17 mouse cellular contexts compared by ENCODE assay signal in genomic region chr2:59416491-59417195, GRCm38 (mm10).
A peak's percentile ranks its signal among the peaks of the same experiment; 100 is the strongest.
DNase-seq lines count a peak whose midpoint lies in the region; ATAC-seq and TF ChIP-seq lines count a peak whose summit lies in the region.
"Had no signal": no experiment of that assay in that cellular context is flagged by ENCODE, and none has a peak within 500 bp of the region (broad histone marks: within the 10 kb centered on the region; RNA-seq: fewer than 3 reads in every experiment).

No protein-coding gene starts in this region.

- intact Hi-C loops in heart, adult 2 months (cut with DNase I), result no loop called here
- intact Hi-C loops in heart, postnatal 14 days (cut with DNase I), result no loop called here
- intact Hi-C loops in left cerebral cortex, adult 2 months (cut with DNase I), result no loop called here
- intact Hi-C loops in left cerebral cortex, postnatal 14 days (cut with DNase I), result no loop called here

- 0 out of 2 replicates have a peak overlapping the region, but pooled peaks have one; percentile 28 for H3K27ac ChIP-seq in heart, adult 2 months
- H3K27ac ChIP-seq in left cerebral cortex, adult 2 months, result peak overlapping the region; percentile 45
- H3K27ac ChIP-seq in hindbrain, embryonic 13.5 days, result no peak overlapping the region
- H3K27ac ChIP-seq in olfactory bulb, adult 2 months (ENCODE audit: insufficient read depth, low read depth, low read length), result peak overlapping the region; percentile 26; the same call in 1 of the 2 replicates
- H3K27ac ChIP-seq in kidney, embryonic 15.5 days, result no peak overlapping the region
- H3K27ac ChIP-seq: forebrain, embryonic 12.5 days; limb, embryonic 15.5 days; macrophage had no signal

- H3K4me2 ChIP-seq in hindbrain, embryonic 13.5 days, result no peak overlapping the region
- no peak overlapping the region for H3K4me2 ChIP-seq in kidney, embryonic 15.5 days
- H3K4me2 ChIP-seq: forebrain, embryonic 12.5 days; limb, embryonic 15.5 days had no signal

- H3K9me3 ChIP-seq in hindbrain, embryonic 13.5 days, result peaks cover 3% of the 10 kb centered on the region
- H3K9me3 ChIP-seq in kidney, embryonic 15.5 days (replicated peaks), result peaks cover 7% of the 10 kb centered on the region; the same call in 1 of the 2 replicates
- H3K9me3 ChIP-seq: forebrain, embryonic 12.5 days; limb, embryonic 15.5 days had no signal

- peaks cover 5% of the 10 kb centered on the region for H3K4me1 ChIP-seq in heart, adult 2 months (ENCODE audit: control insufficient read depth, insufficient read depth, low read length)
- H3K4me1 ChIP-seq in hindbrain, embryonic 13.5 days (replicated peaks), result peaks cover 22% of the 10 kb centered on the region
- peaks cover 28% of the 10 kb centered on the region for H3K4me1 ChIP-seq in olfactory bulb, adult 2 months (ENCODE audit: control insufficient read depth, insufficient read depth, low read length)
- H3K4me1 ChIP-seq in kidney, embryonic 15.5 days, result peaks cover 13% of the 10 kb centered on the region

- DNase-seq in heart, adult 2 months, result no peak
- DNase-seq in heart, postnatal 14 days, result no peak
- DNase-seq in left cerebral cortex, adult 2 months (ENCODE audit: extremely low spot score in 1 of 2, low spot score in 2 of 2), result no peak
- no peak for DNase-seq in left cerebral cortex, postnatal 14 days (ENCODE audit: low spot score in 2 of 2)
- no peak for DNase-seq in adipocyte (ENCODE audit: low spot score)
- DNase-seq: adrenal gland, postnatal 14 days; B cell, adult 2 months; kidney, adult 2 months; lung, adult 18-20 months; right cerebral cortex, adult 18-20 months; spleen, adult 18-20 months had no signal

- TF ChIP-seq POLR2A in heart, adult 2 months (IDR thresholded peaks at IDR 0.05; ENCODE audit: insufficient read depth, low read depth, low read length), result no peak
- TF ChIP-seq POLR2A in olfactory bulb, adult 2 months (IDR thresholded peaks at IDR 0.05; ENCODE audit: insufficient read depth, low read depth, low read length), result no peak

- TF ChIP-seq EP300 in heart, adult 2 months (IDR thresholded peaks at IDR 0.05; ENCODE audit: insufficient read depth, low read depth, low read length), result no peak

- no peak overlapping the region for H3K9ac ChIP-seq in heart, adult 2 months (ENCODE audit: low read depth, low read length)
- H3K9ac ChIP-seq in hindbrain, embryonic 13.5 days, result no peak overlapping the region
- H3K9ac ChIP-seq in kidney, embryonic 15.5 days, result no peak overlapping the region
- H3K9ac ChIP-seq: forebrain, embryonic 12.5 days; limb, embryonic 15.5 days had no signal

- ATAC-seq in hindbrain, embryonic 13.5 days (ENCODE audit: low FRiP score), result 0 out of 2 replicates have a peak, but pooled peaks have one; percentile 13
- ATAC-seq in kidney, embryonic 15.5 days (replicated peaks; ENCODE audit: low FRiP score), result no peak

- H3K79me2 ChIP-seq in heart, adult 2 months (replicated peaks; ENCODE audit: control insufficient read depth, insufficient read depth, low read length), result no peaks in the 10 kb centered on the region

- H3K4me3 ChIP-seq in heart, adult 2 months, result no peak overlapping the region
- H3K4me3 ChIP-seq in left cerebral cortex, adult 2 months, result no peak overlapping the region
- H3K4me3 ChIP-seq in hindbrain, embryonic 13.5 days, result no peak overlapping the region
- no peak overlapping the region for H3K4me3 ChIP-seq in olfactory bulb, adult 2 months (ENCODE audit: insufficient read depth, low read depth, low read length)
- no peak overlapping the region for H3K4me3 ChIP-seq in kidney, embryonic 15.5 days (replicated peaks)
- H3K4me3 ChIP-seq: forebrain, embryonic 12.5 days; limb, embryonic 15.5 days had no signal

- 65% methylated on average over 8 of the region's 8 CpGs for WGBS in heart, adult 2 months
- WGBS in hindbrain, embryonic 13.5 days, result 66% methylated on average over 8 of the region's 8 CpGs
- 20% methylated on average over 8 of the region's 8 CpGs for WGBS in olfactory bulb, adult 2 months
- WGBS in kidney, embryonic 15.5 days, result 67% methylated on average over 8 of the region's 8 CpGs

- no peaks in the 10 kb centered on the region for H3K36me3 ChIP-seq in heart, adult 2 months (ENCODE audit: control insufficient read depth, insufficient read depth, low read length)
- no peaks in the 10 kb centered on the region for H3K36me3 ChIP-seq in hindbrain, embryonic 13.5 days
- no peaks in the 10 kb centered on the region for H3K36me3 ChIP-seq in kidney, embryonic 15.5 days
- H3K36me3 ChIP-seq: forebrain, embryonic 12.5 days; limb, embryonic 15.5 days had no signal

- H3K27me3 ChIP-seq in heart, adult 2 months (ENCODE audit: control insufficient read depth, insufficient read depth, low read length), result no peaks in the 10 kb centered on the region
- H3K27me3 ChIP-seq in hindbrain, embryonic 13.5 days, result no peaks in the 10 kb centered on the region
- H3K27me3 ChIP-seq in kidney, embryonic 15.5 days, result no peaks in the 10 kb centered on the region
- H3K27me3 ChIP-seq: forebrain, embryonic 12.5 days; limb, embryonic 15.5 days had no signal

- no peak for TF ChIP-seq CTCF in heart, adult 2 months (IDR thresholded peaks at IDR 0.05)
- no peak for TF ChIP-seq CTCF in left cerebral cortex, adult 2 months (IDR thresholded peaks at IDR 0.05)
- TF ChIP-seq CTCF in olfactory bulb, adult 2 months (IDR thresholded peaks at IDR 0.05; ENCODE audit: insufficient read depth, low read depth, low read length), result no peak

Comparison
In these comparisons a context has a peak if more than half of its experiments do, and no peak if none do; other contexts are left out.
1. H3K27ac ChIP-seq: peak in heart, adult 2 months (single experiment), left cerebral cortex, adult 2 months (single experiment) and olfactory bulb, adult 2 months (single experiment); none in hindbrain, embryonic 13.5 days (single experiment) and kidney, embryonic 15.5 days (single experiment).